Mouse (Mus musculus): ENCODE results near the gene Ints1.

Gene Ints1

DNA sequence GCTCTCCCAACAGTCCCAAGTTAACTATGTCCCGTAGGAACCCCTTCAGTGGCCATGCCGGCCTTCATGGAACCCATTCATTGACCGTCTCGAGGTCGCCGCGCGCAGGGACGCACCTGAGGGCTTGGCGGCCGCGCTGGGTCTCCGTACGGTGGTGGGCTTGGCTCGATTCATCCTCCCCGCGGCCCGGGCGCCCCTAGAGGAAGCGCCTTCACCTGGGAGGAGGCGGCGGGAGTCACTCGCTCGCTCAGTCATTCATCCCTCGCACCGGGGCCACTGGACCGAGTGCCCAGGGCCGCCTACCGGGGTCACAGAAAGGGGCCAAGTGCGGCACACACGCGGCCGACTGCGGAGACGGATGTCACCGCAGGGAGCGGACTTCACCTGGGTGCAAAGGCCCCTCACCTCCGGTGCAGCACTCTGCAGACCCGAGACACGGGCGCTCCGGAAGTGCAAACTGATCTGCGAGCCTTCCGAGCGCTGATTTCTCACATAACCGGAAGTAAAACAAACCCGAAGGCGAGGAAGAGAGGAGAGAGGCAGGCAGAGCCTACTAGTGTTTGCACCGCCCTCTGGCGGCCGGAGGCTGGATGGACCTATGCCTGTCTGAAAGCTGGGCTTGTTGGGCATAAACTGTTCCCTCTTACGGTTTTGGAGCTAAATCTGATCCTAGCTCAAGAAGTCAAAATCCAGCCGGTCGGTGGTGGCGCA is at the start of gene Ints1:
Gene Ints1 (minus strand): TSS at position 459 of the 711 bp plus-strand sequence.
- in situ Hi-C loops (cut with MboI, MseI): loop anchor here (10.0 kb wide), 1 partner anchor 1331 kb away; the partner anchor contains the start of gene Zfp157

DNA sequence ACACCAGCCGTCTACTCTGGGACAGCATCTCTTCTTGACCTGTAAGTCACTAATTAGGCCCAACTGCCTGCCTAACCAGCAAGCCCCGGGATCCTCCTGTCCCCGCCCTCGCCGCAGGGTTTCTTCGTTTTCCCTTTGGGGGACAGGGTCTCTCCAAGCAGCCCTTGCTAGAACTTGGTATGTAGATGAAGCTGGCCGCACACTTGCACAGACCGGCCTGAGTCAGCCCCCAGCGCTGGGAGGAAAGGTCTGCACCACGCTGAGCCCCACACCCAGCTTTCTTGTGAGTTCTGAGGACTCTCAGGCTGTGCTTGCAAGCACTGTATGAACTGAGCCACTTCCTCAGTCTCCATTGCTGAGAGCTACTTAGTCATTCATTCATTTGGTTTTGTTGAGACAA is 49.1 kb upstream of the Ints1 start:
- in situ Hi-C loops (cut with MboI, MseI): no loop called here

DNA sequence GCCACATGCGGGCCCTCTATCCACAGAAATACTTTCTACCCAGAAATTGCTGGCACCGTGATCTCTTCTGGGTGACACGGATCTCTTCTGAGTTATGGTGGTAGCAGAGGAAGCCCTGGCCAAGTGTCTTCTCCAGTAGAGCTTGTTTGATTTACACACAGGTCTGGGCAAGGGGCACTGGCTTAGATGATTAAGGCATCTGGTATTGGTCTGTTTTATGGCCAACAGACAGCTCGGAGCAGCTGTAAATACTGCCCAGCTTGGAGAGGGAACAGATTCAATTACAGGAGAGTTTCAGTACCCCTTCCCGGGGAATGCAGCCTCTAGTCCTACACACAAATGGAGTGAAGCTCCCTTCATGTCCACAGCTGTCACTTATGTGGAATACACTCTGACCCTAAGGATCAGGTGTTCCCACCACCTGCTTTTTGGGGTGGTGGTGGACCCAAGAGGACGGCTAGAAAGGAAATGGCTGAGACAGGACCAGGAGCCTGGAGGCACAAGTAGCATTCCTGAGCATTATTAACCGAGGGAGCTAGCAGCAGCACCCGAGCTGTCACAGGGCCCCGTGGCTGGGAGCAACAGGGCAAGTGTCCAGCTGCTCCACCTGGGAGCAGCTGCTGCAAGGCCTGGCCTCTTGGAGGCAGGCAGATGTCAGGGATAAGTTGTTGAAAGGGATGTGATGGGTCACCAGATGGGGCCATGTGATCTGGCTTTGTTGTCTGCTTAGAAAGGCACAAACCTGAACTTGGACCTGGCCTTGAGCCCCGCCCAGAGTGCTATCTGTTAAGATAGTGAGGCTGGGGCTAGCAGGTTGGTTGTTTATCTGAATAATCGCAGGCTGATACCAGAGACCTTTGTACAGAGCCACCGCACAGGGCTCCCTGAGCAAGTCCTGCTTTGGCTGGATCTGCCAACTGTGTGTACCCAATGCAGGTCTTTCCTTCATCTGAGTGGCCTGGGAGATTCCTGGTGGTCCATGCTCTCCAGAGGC is 46.3 kb upstream of the Ints1 start:
- in situ Hi-C loops (cut with MboI, MseI): no loop called here

DNA sequence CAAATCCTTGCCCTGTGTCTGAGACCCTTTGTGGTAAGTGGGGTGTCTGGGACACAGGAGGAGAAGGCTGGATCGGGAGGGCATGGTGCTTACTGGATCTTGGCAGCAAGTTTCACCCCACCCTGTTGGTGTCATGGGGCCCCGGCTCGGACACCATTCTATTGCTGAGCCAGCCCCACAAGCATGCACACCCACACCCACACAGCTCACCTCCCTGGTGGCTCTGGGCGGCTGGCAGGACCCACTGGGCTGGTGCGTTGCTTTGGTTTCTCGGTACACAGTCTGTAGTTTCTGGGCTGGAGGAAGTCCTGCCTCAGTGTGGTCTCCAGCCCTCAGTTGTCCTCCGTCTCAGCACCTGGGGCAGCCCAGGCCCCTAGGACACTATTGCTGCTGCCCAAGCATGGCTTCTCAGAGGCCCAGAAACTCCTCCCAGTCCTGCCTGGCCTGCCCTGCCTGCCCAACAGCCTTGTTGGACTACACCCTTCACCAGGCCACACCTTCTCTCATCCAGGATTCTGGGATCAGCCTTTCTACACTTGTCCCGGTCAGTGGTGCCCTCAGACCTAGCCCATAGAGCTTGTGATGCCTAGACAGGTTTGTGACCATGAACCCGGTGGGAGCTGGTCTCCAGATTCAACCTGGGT is 44.2 kb upstream of the Ints1 start, which contains the start of gene Tmem184a:
Gene Tmem184a (minus strand): TSS at position 380 of the 644 bp plus-strand sequence.
- in situ Hi-C loops (cut with MboI, MseI): loop anchor here (5.0 kb wide), 1 partner anchor 107 kb away; no protein-coding TSS in a partner anchor

DNA sequence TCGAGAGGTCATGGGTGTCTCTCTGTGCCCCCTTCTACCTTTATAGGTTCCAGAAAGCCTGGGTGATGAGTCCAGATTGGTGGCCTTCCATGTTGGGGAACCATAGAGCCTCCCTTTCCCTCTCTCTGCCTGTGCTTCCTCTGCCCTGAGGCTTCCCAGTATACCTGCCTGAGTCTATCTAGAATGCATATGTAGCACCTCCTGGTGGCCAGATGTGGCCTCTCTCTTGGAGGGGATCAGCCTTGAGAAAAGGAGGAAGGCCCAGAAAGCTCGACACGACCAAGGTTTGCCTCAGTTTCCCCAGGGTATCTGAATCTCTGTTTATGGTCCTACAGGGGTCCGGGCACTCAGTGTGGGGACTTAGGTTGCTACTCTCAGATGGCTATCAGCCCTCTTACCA is 43.3 kb upstream of the Ints1 start:
- in situ Hi-C loops (cut with MboI, MseI): loop anchor here (5.0 kb wide), 1 partner anchor 106 kb away; no protein-coding TSS in a partner anchor

DNA sequence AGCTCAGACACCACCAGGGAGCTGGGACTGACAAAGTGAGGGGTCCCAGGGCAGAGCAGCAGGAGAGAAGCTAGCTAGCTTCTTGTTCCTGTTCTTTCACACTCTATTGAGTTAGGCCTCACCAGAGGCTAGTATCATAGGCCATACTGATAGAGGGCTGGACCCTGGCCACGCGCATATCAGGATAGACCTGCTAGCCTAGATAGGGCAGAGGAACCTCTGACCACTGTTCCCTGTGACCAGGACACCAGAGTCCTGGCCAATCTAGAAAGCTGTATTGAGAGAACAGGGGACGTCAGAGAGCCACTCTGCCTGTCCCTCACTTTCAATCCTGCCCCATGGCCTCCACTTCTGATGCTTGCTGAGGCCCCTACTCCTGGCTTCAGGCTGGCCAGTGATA is 42.6 kb upstream of the Ints1 start:
- in situ Hi-C loops (cut with MboI, MseI): loop anchor here (5.0 kb wide), 1 partner anchor 106 kb away; no protein-coding TSS in a partner anchor

DNA sequence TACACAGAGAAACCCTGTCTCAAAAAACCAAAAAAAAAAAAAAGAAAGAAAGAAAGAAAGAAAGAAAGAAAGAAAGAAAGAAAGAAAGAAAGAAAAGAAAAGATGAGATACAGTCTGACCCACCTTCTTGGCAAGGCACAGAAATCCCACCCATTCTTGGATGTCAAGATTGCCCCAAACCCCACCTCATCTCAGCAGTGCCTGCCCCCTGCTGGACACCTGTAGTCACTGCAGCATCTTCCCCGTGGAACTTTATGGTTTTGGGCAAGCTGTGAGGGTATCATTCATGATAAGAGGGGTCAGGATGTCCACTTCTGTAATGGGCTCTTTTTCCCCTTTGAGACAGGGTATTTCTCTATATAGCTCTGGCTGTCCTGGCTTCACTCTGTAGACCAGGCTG is 41.8 kb upstream of the Ints1 start:
- in situ Hi-C loops (cut with MboI, MseI): loop anchor here (5.0 kb wide), 1 partner anchor 105 kb away; no protein-coding TSS in a partner anchor

DNA sequence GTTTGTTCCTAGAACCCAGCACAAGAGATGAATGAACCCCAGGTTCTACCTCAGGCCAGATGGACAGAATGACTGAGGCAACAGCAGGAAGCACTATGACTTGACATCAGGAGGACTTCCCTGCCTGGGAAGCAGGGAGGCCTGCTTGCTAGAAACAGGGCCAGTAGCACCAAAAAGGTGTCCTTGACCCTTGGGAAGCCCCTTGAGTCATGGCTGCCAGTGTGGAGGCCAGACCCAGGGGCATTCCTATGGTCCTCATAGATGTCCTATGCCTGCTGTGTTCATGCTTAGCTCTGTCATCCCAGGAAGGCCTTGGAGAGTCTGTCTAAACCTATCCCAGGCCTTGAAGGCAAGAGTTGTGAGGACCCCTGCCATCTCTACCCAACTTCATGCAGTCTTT is 41.0 kb upstream of the Ints1 start:
- in situ Hi-C loops (cut with MboI, MseI): loop anchor here (5.0 kb wide), 1 partner anchor 104 kb away; no protein-coding TSS in a partner anchor

DNA sequence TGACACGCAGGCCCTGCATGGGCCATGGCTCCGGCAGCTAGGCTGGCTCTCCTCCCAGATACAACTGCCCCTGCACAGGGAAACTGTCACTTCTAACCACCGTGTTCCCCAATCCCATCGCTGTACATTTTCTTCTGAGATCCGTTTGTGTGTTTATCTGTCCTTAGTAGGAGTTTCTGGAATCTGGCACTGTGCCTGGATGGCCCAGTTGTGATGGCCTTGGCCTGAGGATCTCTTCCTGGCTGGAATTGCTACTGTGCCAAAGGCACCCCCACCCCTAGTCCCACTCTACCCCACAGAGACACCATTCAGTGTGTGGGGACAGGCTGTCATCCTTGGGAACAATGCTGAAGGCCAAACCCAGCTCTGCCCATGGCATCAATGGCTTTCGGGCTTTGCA is 40.5 kb upstream of the Ints1 start:
- in situ Hi-C loops (cut with MboI, MseI): loop anchor here (5.0 kb wide), 1 partner anchor 104 kb away; no protein-coding TSS in a partner anchor

DNA sequence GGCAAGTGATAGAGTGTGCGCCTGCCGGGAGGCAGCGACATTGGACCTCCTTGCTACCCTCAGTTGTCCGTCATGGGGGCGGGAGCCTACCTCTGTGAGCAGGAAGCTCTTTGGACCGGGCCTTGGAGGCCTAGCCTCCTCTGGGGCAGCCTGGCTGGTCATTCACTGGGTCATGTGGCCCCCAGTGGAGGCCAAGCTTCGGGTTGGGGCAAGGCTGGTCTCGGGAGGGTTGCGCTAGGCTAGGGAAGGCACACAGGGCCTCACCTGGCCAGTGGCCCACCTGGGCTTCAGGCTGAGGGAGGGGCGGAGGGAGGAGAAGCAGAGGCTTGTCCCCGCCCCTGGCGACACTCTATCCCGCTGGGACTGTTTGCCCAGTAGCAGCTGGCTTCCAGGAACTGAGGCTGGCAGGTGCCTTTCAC is 38.5 kb upstream of the Ints1 start:
- in situ Hi-C loops (cut with MboI, MseI): no loop called here

DNA sequence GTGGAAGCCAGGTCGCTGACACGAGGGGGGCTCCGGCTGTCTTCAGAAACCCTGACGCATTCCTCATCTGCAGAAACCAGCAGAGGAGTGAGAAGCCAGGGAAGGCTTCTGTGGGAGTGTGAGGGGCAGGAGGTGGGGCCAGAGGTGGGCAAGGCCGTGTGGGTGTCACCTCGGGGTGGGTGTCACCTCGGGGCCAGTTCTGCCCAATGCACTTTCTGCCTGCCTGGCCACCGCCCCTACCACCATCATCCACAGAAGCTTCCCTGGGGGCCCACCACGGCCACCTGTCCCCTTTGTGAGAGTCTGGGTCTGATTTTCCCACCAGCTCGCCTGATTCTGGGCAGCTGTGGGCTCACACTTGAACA is 37.6 kb upstream of the Ints1 start:
- in situ Hi-C loops (cut with MboI, MseI): no loop called here

DNA sequence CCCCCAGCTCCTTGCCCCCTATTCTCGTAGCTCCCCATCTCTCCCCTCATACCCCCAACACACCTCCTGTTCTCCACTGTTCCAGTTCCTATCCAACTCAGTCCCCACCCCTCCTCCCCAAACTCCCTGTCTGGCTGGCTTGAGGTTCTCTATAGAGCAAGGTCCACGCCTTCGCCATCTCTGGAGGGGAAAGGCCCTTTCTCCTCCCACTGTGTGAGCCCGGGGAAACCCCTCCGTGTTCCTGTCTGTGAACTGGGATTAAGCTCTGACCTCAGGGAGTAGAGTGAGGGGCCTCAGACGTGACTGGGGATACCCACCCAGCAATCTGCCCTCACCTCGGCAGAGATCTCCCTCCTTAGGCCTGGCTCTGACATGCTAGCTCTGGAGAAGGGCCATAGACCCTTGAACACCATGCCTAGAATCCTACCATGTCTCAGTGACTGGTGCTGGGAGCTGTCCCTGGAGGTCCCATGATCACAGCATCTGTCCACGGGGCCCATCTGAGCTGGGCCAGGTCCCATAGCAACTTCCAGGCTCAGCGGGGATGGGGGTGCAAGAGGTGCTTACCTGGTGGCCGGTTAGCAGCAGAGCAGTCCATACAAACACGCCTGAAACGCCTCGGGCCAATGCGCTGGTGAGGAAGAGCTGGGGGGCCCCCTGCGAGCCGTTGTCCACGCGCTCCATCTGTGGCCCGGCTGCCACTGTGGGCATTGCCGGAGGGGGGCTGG is 37.1 kb upstream of the Ints1 start:
- in situ Hi-C loops (cut with MboI, MseI): no loop called here

DNA sequence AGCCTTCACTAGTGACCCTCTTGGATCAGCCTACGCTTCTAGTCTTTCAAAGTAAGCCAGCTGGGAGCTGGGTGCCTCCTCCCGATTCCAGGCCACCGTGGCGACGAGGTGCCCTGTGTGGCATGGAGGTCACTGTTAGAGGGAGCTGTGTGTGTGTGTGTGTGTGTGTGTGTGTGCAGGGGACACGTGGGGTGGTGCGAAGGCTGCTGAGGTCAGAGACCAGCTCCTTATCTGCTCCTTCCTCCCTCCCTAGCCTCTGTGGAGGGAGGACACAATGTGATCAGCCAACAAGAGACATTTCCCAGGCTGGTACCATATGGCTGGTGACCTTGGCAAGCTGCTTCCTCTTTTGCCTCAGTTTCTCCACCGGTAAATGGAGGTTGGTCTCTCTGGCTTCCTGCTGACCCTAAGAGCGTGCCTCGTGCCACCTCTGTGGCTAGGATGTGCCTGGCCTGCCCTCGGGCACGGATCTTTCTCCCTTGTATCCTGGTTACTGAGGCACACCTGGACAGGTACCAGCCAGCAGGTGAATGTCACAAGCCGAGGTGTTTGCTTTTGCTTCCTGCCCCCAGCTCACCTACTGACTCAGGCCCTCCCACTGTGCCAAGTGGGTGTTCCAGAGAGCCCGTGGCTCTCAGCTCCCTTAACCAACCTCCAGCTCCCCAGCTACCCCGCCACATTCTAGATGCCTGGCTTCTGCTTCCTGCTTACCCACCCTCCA is 36.4 kb upstream of the Ints1 start:
- in situ Hi-C loops (cut with MboI, MseI): no loop called here

DNA sequence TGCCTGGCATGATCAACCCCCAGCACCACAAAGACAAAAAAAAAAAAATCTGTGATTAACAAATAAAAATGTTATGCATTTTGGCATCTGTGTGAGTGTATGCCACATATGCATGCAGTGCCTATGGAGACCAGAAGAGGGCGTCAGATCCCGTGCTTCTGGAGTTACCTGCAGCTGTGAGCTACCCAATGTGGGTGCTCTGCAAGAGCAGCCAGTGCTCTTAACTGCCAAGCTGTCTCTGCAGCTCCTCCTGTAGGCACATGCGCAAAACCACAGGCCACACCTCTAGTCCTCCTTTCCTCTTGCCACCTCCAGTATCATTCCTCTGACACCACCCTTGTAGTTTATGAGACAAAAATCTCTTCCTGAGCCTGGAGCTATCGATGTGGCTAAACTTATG is 33.9 kb upstream of the Ints1 start:
- in situ Hi-C loops (cut with MboI, MseI): no loop called here

DNA sequence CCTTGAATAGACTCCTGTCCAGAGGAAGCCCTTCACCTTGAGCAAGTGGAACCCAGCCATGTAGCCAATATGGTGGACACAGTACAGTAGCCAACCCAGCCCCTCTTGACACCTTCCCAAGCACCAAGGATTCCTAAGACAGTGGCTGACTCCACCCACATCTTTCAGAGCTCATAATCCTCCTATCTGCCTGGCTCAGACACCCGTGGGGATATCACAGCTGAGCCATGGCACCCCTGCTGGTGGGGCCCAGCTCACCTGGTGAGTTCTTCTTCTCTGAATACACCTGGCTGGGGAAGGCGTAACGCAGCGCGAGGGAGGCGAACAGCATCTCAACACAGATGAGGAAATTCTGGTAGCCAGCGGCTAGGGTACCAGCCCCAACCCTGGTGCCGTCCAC is 30.4 kb upstream of the Ints1 start:
- in situ Hi-C loops (cut with MboI, MseI): no loop called here

DNA sequence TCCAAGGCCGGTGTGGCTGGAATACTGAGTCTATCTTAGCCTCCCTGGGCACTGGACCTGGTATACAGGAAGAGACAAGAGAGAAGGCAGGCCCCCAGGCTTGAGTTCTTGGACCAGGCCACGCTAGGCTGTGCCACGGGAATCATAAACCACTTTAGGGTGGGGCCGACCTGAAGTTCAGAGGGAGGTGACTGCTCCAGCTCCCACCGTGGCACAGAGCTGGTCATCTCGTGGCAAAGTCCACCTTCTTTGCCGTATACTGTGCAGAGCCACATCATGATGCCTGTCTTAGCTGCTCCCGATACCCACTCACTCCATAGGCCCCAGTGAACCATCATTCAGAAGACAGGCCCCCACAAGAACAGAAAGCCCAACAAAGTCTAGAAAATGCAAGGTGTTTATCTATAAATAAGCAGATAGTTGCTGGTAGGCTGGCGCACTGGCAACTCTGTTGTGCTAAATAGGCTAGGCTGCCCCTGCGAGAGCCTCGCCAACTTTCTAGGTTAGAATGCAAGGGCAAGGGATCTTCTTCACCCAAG is 29.2 kb upstream of the Ints1 start:
- in situ Hi-C loops (cut with MboI, MseI): no loop called here

DNA sequence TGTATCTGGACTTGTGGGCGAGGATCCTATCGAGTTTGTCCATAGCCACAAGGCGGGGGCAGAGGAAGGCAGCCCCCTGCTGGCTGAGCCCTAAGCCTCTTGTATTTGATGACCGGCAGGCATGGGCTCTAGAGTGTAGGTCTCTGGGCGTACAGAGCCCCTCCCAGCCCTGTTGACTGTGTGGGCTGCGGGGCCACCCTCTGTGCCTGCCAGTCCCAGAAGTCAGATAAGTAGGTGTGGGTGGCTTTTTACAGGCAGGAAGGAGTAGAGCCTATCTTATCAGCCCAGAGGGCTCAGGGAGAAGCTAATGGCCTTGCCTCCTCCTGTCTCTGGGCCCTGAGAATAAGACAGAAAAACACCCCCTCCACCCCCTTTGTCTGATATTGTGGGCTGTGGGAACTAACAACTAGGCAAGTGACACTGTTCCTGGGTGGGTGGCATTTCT is 28.7 kb upstream of the Ints1 start:
- in situ Hi-C loops (cut with MboI, MseI): no loop called here

DNA sequence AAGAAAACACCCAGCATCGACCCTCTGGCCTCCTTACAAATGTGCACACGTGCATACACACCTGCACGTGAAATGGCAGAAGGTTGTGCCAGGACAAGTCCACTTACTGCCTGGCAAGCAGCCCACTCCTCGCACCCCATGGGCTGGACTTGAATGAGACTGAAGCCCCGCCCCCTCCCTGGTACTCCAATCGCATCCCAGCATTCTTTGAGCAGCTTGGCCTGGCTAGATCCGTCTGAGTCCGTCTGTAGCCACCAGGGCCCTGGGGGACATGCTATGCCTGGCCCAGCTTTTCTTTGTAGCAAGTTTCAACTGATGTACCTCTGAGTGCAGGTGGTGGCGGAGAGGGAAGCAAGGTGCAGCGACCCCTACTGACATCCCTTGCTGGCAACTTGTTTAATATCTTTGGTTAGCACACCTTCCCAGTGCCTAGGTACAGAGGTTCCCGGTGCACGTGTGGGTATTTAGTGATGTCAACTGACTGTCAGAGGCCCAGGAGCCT is 28.2 kb upstream of the Ints1 start:
- in situ Hi-C loops (cut with MboI, MseI): no loop called here

DNA sequence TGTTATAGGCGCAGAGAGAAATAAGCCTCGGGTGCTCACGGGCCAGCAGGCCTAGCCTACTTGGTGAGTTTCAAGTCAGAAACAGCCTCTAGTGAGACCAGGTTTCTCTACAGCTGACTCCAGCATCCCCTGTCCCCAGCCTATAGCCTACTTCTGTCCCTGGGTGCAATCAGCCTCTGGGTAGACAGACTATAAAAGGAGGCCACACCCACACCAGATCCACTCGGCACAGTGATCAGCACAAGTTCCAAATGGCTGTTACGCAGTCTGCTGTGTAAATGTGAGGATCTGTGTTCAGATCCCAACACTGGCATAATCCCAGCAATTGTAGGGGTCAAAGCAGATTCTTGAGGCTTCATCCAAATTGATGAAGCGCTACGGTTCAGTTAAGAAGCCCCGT is 27.7 kb upstream of the Ints1 start:
- in situ Hi-C loops (cut with MboI, MseI): no loop called here

DNA sequence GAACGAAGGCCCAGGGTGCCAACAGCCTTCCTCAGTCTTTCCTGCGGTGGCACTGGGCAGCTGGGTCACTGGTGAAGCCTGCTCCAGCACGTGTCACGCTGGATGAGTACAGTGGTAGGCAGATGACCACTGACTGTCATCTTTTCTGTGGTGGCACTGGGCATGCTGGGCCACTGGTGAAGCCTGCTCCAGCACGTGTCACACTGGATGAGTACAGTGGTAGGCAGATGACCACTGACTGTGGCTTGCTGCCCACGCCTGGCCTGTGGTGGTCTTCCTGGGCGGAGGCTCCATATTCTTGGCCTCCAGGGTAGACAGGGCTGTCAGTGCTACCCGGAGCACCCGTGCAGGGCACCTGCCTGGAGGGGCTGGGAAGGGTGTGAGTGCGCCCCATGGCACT is 26.4 kb upstream of the Ints1 start:
- in situ Hi-C loops (cut with MboI, MseI): no loop called here

All from T-helper 1 cell (primary cell).